Mouse (Mus musculus) liver, adult 2 months (tissue): ENCODE measurements around the gene Cdk8.

Experiments used
- CTCF ChIP-seq: fragments of 200-500 bp; IDR thresholded peaks from 2 replicates; pipeline ENCODE4 v1.5.1; 2011; ENCODE audit warnings: low read depth, low read length, control low read depth
- POLR2A ChIP-seq: fragments of 200-500 bp; IDR thresholded peaks from 2 replicates; pipeline ENCODE4 v1.6.1; 2011; ENCODE audit warnings: low read length, control low read depth; ENCODE audit not compliant: insufficient read depth; ENCODE audit errors: extremely low read depth

GRCm38 (mm10) chr5:146250369-146251075 is 19.5 kb downstream of the Cdk8 start:
- TF ChIP-seq CTCF = no peak
- TF ChIP-seq POLR2A = no peak
